Mouse (Mus musculus) ES-Bruce4 (cell line): ENCODE results near the gene Methig1.

Experiments used
- CTCF ChIP-seq: IDR thresholded peaks from one replicate; pipeline ENCODE4 v1.8.1; 2011; ENCODE audit warnings: low read depth, low read length
- EP300 ChIP-seq: IDR thresholded peaks from 2 replicates; pipeline ENCODE4 v1.6.1; 2011; ENCODE audit warnings: low read depth, low read length; ENCODE audit not compliant: insufficient read depth
- POLR2A ChIP-seq: IDR thresholded peaks from one replicate; pipeline ENCODE4 v1.8.1; 2011; ENCODE audit warnings: low read length; ENCODE audit not compliant: insufficient read depth

GRCm38 (mm10) chr15:100419901-100420745 lies 67.2 kb downstream of the Methig1 start:
- no peak for TF ChIP-seq CTCF
- no peak for TF ChIP-seq POLR2A
- no peak for TF ChIP-seq EP300
